Mouse (Mus musculus) liver, embryonic 12.5 days (tissue): ENCODE measurements around the gene Dpf3. TPM values are rescaled to one million over a fixed set of nuclear protein-coding genes. Genes with fewer than 3 reads are reported as not detected.

Source experiments
- ATAC-seq: fragments of 200-750 bp; cut with Nextera tagmentation; 2 replicates; pipeline ENCODE4 v1.8.0; 2017; ENCODE audit warnings: moderate number of reproducible peaks, mild to moderate bottlenecking, moderate library complexity
- H3K27ac ChIP-seq: fragments of 300-500 bp; sonication (generic); 2 replicates; pipeline ENCODE4 v1.5.1; 2016; ENCODE audit warnings: mild to moderate bottlenecking
- H3K27me3 ChIP-seq: fragments of 300-500 bp; sonication (generic); replicated peaks from 2 replicates; pipeline ENCODE4 v1.6.1; 2016; ENCODE audit warnings: mild to moderate bottlenecking, moderate library complexity
- H3K36me3 ChIP-seq: fragments of 300-500 bp; sonication (generic); 2 replicates; pipeline ENCODE4 v1.6.1; 2016; ENCODE audit warnings: mild to moderate bottlenecking, moderate library complexity
- H3K4me1 ChIP-seq: fragments of 300-500 bp; sonication (generic); 2 replicates; pipeline ENCODE4 v1.6.1; 2016
- H3K4me2 ChIP-seq: fragments of 300-500 bp; sonication (generic); 2 replicates; pipeline ENCODE4 v1.6.1; 2016; ENCODE audit warnings: mild to moderate bottlenecking, moderate library complexity
- H3K4me3 ChIP-seq: fragments of 300-500 bp; sonication (generic); 2 replicates; pipeline ENCODE4 v1.5.1; 2016; ENCODE audit warnings: mild to moderate bottlenecking, moderate library complexity
- H3K9ac ChIP-seq: fragments of 300-500 bp; sonication (generic); 2 replicates; pipeline ENCODE4 v1.6.1; 2016; ENCODE audit warnings: mild to moderate bottlenecking, moderate library complexity
- H3K9me3 ChIP-seq: fragments of 300-500 bp; sonication (generic); replicated peaks from 2 replicates; pipeline ENCODE4 v1.6.1; 2016; ENCODE audit warnings: mild to moderate bottlenecking, moderate library complexity
- WGBS: fragments of 180-500 bp; shearing (Covaris S2); methylation state at CpG from one replicate; pipeline ENCODE4 v1.1.7; 2016; ENCODE audit not compliant: insufficient replicate concordance; 5-methylcytosine and 5-hydroxymethylcytosine counted together
- polyA plus RNA-seq: library from polyadenylated mRNA; unstranded; fragments of >200 nt; fragmentation: Nextera tagmentation; extraction: Ambion mirVana; gene quantifications from 2 replicates; pipeline ENCODE4 v1.2.1, GENCODE M21; 2016

Gene Dpf3
- polyA plus RNA-seq, 1 experiment from 2014 or later: 8.2 TPM

DNA sequence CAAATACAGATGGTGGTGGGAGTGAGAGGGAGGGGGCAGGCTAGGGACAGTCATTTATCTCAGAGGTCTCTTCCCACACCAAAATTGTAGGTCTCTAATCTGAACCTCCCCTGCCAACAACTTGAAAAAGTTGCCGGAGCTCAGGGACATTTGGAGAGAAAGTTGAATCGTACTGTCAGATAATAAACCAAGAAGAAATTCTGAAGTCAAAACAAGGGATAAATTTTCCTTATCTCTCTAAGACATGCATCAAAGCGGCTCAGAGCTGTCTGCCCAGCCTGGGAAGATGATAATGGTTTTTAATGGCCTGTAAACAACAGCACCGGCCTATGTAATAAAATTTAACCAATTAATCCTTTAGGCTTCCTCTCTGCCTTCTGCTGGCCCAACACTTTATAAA is 59.9 kb downstream of the Dpf3 start:
- no peaks in the 10 kb centered on the region for H3K27me3 ChIP-seq
- no peaks in the 10 kb centered on the region for H3K36me3 ChIP-seq
- no peak overlapping the region for H3K4me3 ChIP-seq
- peak overlapping the region; percentile 87 for H3K27ac ChIP-seq
- H3K4me1 ChIP-seq: peaks cover 72% of the 10 kb centered on the region
- H3K9ac ChIP-seq: peak overlapping the region; percentile 35; the same call in 1 of the 2 replicates
- H3K9me3 ChIP-seq: no peaks in the 10 kb centered on the region
- WGBS: 7% methylated on average over 4 of the region's 4 CpGs
- peak; percentile 78 for ATAC-seq
- peak overlapping the region; percentile 49 for H3K4me2 ChIP-seq

- no peak for ATAC-seq
- no peak overlapping the region for H3K9ac ChIP-seq
- H3K4me3 ChIP-seq: no peak overlapping the region
- peaks cover 4% of the 10 kb centered on the region; the same call in 1 of the 2 replicates for H3K36me3 ChIP-seq
- no peaks in the 10 kb centered on the region for H3K27me3 ChIP-seq
- H3K27ac ChIP-seq: 0 out of 2 replicates have a peak overlapping the region, but pooled peaks have one; percentile 20
- WGBS: 70% methylated on average over 5 of the region's 5 CpGs
- H3K9me3 ChIP-seq: peaks cover under 1% of the 10 kb centered on the region
- H3K4me1 ChIP-seq: peaks cover 72% of the 10 kb centered on the region
- no peak overlapping the region for H3K4me2 ChIP-seq
These were observed 61.2 kb downstream of the Dpf3 start for GRCm38 (mm10) chr12:83426326-83426725.

DNA sequence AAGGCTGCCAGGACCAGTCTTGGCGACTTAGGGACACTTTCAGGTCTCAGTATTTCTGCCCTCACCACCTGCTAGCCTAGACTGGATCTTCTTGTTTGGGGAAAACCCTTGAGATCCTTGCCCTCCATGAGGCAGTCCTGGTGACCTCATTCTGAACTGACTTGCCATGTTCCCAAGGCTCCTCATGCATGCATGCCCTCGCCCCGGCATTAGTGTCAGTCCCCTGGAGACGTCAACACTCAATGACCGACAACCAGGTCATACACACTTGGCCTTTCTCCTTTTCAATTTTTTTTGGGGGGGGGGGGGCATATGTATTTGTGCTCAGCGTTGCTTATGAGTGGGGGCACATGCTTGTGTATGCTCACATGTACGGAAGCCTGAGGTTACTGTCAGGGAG is 61.8 kb downstream of the Dpf3 start:
- Histone ChIP-seq H3K4me2 (no peak overlapping the region), H3K27ac (peak overlapping the region; percentile 41), H3K27me3 (no peaks in the 10 kb centered on the region), H3K9ac (no peak overlapping the region), H3K4me3 (no peak overlapping the region), H3K36me3 (peaks cover 7% of the 10 kb centered on the region; the same call in 1 of the 2 replicates), H3K4me1 (peaks cover 72% of the 10 kb centered on the region), H3K9me3 (peaks cover 5% of the 10 kb centered on the region)
- WGBS: 79% methylated on average over 7 of the region's 7 CpGs
- ATAC-seq: no peak

DNA sequence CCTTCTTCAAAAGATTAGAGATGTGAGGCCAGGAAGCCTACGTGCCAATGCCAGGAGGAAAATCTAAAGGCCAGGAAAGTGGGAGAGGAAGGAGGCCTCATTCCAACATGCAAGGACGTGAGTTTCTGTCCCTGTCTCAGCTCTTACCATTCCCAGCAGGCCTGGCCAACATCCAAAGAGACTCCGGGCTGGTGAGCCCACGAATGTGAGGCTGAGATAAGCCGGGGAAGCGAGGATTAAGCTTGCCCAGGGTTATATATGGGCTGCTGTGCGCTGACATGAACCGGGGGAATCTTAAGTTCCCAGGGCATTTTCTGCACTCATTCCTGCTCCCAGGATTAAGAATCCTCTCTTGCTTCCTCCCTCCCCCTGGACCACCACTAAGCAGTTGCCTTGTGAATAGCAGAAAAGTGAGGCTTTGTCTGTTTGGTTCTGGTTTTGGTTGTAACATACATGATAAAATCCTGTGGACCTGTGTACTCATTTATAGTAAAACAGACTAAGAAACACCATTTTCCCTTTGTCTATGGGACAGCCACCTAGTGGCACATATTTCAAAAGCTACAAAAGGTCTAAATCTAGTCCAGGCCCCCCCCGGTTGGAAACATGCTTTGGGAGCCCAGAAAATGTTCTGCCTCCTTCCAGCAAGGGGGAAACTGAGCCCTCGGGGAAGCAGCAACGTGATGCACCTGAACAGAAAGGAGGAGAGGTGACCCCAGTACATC is 62.6 kb downstream of the Dpf3 start:
- Histone ChIP-seq H3K27me3 (no peaks in the 10 kb centered on the region), H3K36me3 (peaks cover 7% of the 10 kb centered on the region; the same call in 1 of the 2 replicates), H3K9me3 (peaks cover 5% of the 10 kb centered on the region), H3K4me1 (peaks cover 73% of the 10 kb centered on the region), H3K27ac (peak overlapping the region; percentile 41), H3K4me3 (no peak overlapping the region), H3K4me2 (peak overlapping the region; percentile 33), H3K9ac (0 out of 2 replicates have a peak overlapping the region, but pooled peaks have one; percentile 9)
- peak; percentile 56; the same call in 1 of the 2 replicates for ATAC-seq
- 37% methylated on average over 11 of the region's 11 CpGs for WGBS

GRCm38 (mm10) chr12:83424086-83424719 is 63.3 kb downstream of the Dpf3 start:
- no peak for ATAC-seq
- Histone ChIP-seq H3K27ac (peak overlapping the region; percentile 41), H3K9me3 (peaks cover 5% of the 10 kb centered on the region), H3K4me2 (peak overlapping the region; percentile 33), H3K9ac (0 out of 2 replicates have a peak overlapping the region, but pooled peaks have one; percentile 9), H3K4me3 (no peak overlapping the region), H3K4me1 (peaks cover 66% of the 10 kb centered on the region), H3K27me3 (no peaks in the 10 kb centered on the region), H3K36me3 (peaks cover 7% of the 10 kb centered on the region; the same call in 1 of the 2 replicates)
- WGBS: 57% methylated on average over 12 of the region's 12 CpGs

GRCm38 (mm10) chr12:83420346-83420745 is 67.2 kb downstream of the Dpf3 start:
- no peak overlapping the region for H3K9ac ChIP-seq
- WGBS: 80% methylated on average over 5 of the region's 5 CpGs
- peaks cover 5% of the 10 kb centered on the region for H3K9me3 ChIP-seq
- no peaks in the 10 kb centered on the region for H3K27me3 ChIP-seq
- no peak overlapping the region for H3K4me2 ChIP-seq
- H3K4me3 ChIP-seq: no peak overlapping the region
- no peak overlapping the region for H3K27ac ChIP-seq
- no peak for ATAC-seq
- H3K36me3 ChIP-seq: peaks cover 7% of the 10 kb centered on the region; the same call in 1 of the 2 replicates
- H3K4me1 ChIP-seq: peaks cover 28% of the 10 kb centered on the region

DNA sequence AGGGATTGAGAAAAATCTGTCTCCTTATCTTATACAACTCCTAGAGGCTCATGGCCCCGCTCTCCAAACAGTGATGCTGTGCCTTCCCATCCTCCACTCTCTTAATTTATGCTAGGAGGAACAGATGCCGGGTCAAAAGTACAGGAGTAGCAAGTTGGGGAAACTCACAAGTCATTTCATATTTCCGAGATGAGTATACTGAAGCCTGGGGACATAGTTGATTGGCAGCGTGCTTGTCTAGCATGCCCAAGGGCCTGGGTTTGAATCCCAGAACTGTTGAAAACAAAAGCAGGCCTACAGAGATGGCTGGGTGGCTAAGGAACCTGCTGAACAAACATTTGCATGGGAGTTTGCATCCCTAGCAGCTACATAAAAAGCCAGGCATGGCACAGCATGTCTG is 72.3 kb downstream of the Dpf3 start:
- peaks cover 28% of the 10 kb centered on the region for H3K27me3 ChIP-seq
- no peaks in the 10 kb centered on the region for H3K36me3 ChIP-seq
- ATAC-seq: no peak
- no peaks in the 10 kb centered on the region for H3K9me3 ChIP-seq
- 74% methylated on average over 4 of the region's 4 CpGs for WGBS
- H3K4me2 ChIP-seq: no peak overlapping the region
- H3K9ac ChIP-seq: no peak overlapping the region
- no peak overlapping the region for H3K27ac ChIP-seq
- H3K4me3 ChIP-seq: no peak overlapping the region
- H3K4me1 ChIP-seq: peaks cover 2% of the 10 kb centered on the region; the same call in 1 of the 2 replicates

- Histone ChIP-seq H3K4me3 (no peak overlapping the region), H3K36me3 (no peaks in the 10 kb centered on the region), H3K27me3 (peaks cover 28% of the 10 kb centered on the region), H3K4me2 (no peak overlapping the region), H3K9me3 (no peaks in the 10 kb centered on the region), H3K9ac (no peak overlapping the region), H3K4me1 (0 out of 2 replicates have a peak, but pooled peaks cover 5% of the 10 kb centered on the region), H3K27ac (no peak overlapping the region)
- WGBS: 80% methylated on average over 5 of the region's 5 CpGs
- no peak for ATAC-seq
These were observed 73.8 kb downstream of the Dpf3 start for GRCm38 (mm10) chr12:83413684-83414083.

DNA sequence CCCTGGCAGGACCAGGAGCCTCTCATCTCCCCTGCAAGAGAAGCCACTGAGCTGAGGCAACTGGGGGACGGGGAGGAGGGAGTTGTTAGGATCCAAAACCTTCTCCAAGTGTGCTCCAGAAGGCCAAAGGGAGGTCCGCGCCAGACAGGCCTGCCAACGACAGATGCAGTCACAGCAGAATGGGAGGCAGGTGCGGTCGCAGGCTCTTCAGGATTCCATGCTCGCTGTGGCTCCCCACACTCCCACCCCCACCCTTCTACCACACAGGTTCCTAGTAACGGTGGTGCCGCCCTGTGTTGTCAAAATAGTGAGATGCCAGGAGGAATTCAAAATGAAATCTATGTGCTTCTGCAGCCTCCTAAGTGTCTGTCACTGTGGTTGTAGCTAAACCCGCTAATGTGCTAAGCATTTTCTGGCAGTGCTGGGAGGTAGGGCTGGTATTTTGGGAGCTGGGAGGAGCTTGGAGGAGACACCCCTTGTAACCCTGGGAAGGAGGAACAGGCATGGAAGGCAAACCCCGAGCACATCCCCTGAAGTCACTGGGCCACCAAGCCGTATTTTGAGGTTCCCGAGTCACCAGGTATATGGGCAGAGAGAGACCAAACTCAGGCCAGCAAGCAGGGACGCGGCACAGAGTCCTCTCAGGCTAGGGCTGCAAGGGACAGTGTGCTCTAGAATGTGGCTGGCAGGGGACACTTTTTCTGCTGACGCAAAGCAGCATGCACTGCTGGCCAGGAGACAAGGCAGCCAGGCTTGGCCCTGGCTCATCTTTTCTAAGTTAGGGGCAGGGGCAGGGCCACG is 75.6 kb downstream of the Dpf3 start:
- ATAC-seq: no peak

DNA sequence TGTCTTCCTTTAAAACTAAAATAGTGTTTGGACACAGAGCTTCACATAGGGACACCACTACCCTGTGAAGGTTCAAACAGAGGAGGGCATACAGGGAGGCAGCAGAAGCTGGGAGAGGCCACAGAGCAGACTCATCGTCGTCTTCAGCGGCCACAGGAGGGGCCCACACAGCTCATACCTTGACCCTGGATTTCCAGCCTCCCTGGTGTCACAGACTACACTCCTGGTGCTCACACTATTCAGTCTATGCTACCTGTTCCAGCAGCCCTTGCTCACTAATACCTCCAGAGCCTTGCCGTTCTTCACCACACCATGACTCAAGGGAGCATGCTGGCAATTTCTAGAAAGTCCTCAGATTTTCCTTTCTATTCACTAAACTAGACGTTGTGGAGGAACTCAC is 76.5 kb downstream of the Dpf3 start:
- no peak for ATAC-seq
- Histone ChIP-seq H3K36me3 (no peaks in the 10 kb centered on the region), H3K4me2 (no peak overlapping the region)

More for the DNA sequence above, 75.6 kb downstream of the Dpf3 start:
- WGBS: 54% methylated on average over 17 of the region's 17 CpGs
- no peaks in the 10 kb centered on the region for H3K36me3 ChIP-seq
- no peak overlapping the region for H3K4me3 ChIP-seq
- H3K9ac ChIP-seq: no peak overlapping the region
- no peak overlapping the region for H3K4me2 ChIP-seq
- H3K9me3 ChIP-seq: no peaks in the 10 kb centered on the region
- H3K27ac ChIP-seq: no peak overlapping the region
- 0 out of 2 replicates have a peak, but pooled peaks cover 5% of the 10 kb centered on the region for H3K4me1 ChIP-seq
- H3K27me3 ChIP-seq: peaks cover 28% of the 10 kb centered on the region

DNA sequence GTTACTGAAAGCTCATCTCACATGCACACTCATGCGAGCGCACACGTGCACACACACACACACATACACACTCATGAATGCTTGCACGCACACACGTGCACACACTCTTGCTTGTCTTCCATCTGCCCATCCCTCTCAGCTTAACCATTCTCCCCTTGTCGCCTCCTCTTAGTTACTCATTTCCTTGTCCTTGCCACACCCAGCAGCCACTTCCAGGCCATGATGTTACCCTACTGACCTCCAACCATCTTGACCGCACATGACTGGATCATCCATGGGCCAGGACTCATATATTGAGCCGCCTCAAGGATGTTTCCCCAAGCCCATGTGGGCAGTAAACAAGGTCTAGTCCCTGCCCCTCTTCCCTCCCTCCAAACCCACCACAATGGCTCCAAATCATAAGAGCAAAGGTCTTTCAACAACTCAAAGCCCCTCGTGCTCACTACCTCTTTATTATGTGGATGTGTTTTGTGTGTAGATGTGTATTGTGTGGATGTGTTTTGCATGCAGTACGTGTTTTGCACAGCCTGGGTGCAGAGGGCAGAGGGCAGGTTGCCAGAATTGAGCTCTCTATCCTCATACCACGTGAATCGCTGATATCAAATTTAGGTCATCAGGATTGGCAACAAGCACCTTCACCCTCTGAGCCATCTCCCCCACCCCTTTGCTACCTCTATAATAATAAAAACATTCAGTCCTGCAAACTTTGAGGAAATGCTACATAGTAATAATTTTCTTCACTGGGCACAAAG is 82.0 kb downstream of the Dpf3 start:
- Histone ChIP-seq H3K27me3 (no peaks in the 10 kb centered on the region), H3K4me1 (peaks cover 12% of the 10 kb centered on the region; the same call in 1 of the 2 replicates), H3K36me3 (no peaks in the 10 kb centered on the region), H3K9me3 (no peaks in the 10 kb centered on the region), H3K4me2 (no peak overlapping the region), H3K4me3 (no peak overlapping the region), H3K27ac (no peak overlapping the region), H3K9ac (no peak overlapping the region)
- no peak for ATAC-seq
- 79% methylated on average over 12 of the region's 12 CpGs for WGBS

More for the DNA sequence above, 76.5 kb downstream of the Dpf3 start:
- WGBS: 62% methylated on average over 5 of the region's 5 CpGs
- H3K9ac ChIP-seq: no peak overlapping the region
- no peaks in the 10 kb centered on the region for H3K9me3 ChIP-seq
- no peak overlapping the region for H3K27ac ChIP-seq
- H3K4me3 ChIP-seq: no peak overlapping the region
- H3K4me1 ChIP-seq: 0 out of 2 replicates have a peak, but pooled peaks cover 5% of the 10 kb centered on the region
- peaks cover 28% of the 10 kb centered on the region for H3K27me3 ChIP-seq
